Mouse (Mus musculus): Measurements from ENCODE around the gene Sema3g. TPM values are rescaled to one million over a fixed set of nuclear protein-coding genes. Genes with fewer than 3 reads are reported as not detected.

Sema3g gene
- total RNA-seq, 1 experiment: 0.22 TPM

GRCm38 (mm10) chr14:31214684-31215083 lies 3.0 kb upstream of the Sema3g start:
- no peak for DNase-seq (ENCODE audit: low read depth, low spot score)
- in situ Hi-C loops (cut with MboI; ENCODE audit: low sequenced_read_pairs in 2 of 2, unreplicated experiment in 2 of 2): no loop called here
- Histone ChIP-seq H3K36me3 (ENCODE audit: control insufficient read depth, insufficient read depth, low read length, poor library complexity, severe bottlenecking) (no peaks in the 10 kb centered on the region), H3K9ac (ENCODE audit: insufficient read depth, low read depth, low read length, poor library complexity, severe bottlenecking) (no peak overlapping the region), H3K4me1 (ENCODE audit: control insufficient read depth in 2 of 2, insufficient read depth in 2 of 2, low read length in 2 of 2, poor library complexity in 1 of 2) (peaks cover 0 to 3% of the 10 kb centered on the region in 2 experiments; a peak in 1 of 4 replicates), H3K4me3 (ENCODE audit: insufficient read depth in 1 of 2, low read depth in 1 of 2, low read length in 2 of 2, poor library complexity in 1 of 2, severe bottlenecking in 1 of 2) (no peak overlapping the region), H3K9me3 (ENCODE audit: control insufficient read depth, insufficient read depth, low read depth, low read length) (no peaks in the 10 kb centered on the region), H3K27ac (ENCODE audit: insufficient read depth, low read depth, low read length, poor library complexity, severe bottlenecking) (no peak overlapping the region)
- TF ChIP-seq CHD2 (IDR thresholded peaks at IDR 0.05; ENCODE audit: low read depth, low read length): no peak
- no peak for TF ChIP-seq ZC3H11A (IDR thresholded peaks at IDR 0.05; ENCODE audit: borderline replicate concordance, low read depth, low read length)
- TF ChIP-seq HCFC1 (IDR thresholded peaks at IDR 0.05; ENCODE audit: borderline replicate concordance, insufficient read depth, low read length): no peak
- no peak for TF ChIP-seq MAFK (IDR thresholded peaks at IDR 0.05; ENCODE audit: insufficient read depth, low read depth, low read length)
- TF ChIP-seq ZNF384 (IDR thresholded peaks at IDR 0.05; ENCODE audit: low read depth, low read length): no peak

GRCm38 (mm10) chr14:31215157-31216002 lies 2.3 kb upstream of the Sema3g start:
- no peaks in the 10 kb centered on the region for H3K36me3 ChIP-seq (ENCODE audit: control insufficient read depth, insufficient read depth, low read length, poor library complexity, severe bottlenecking)
- no peak overlapping the region for H3K4me3 ChIP-seq (ENCODE audit: insufficient read depth in 1 of 2, low read depth in 1 of 2, low read length in 2 of 2, poor library complexity in 1 of 2, severe bottlenecking in 1 of 2)
- H3K9me3 ChIP-seq (ENCODE audit: control insufficient read depth, insufficient read depth, low read depth, low read length): no peaks in the 10 kb centered on the region
- H3K4me1 ChIP-seq (ENCODE audit: control insufficient read depth in 2 of 2, insufficient read depth in 2 of 2, low read length in 2 of 2, poor library complexity in 1 of 2): peaks cover 0 to 3% of the 10 kb centered on the region in 2 experiments; a peak in 1 of 4 replicates
- H3K27ac ChIP-seq (ENCODE audit: insufficient read depth, low read depth, low read length, poor library complexity, severe bottlenecking): no peak overlapping the region
- peak overlapping the region; percentile 28; the same call in 1 of the 2 replicates for H3K9ac ChIP-seq (ENCODE audit: insufficient read depth, low read depth, low read length, poor library complexity, severe bottlenecking)
- in situ Hi-C loops (cut with MboI; ENCODE audit: low sequenced_read_pairs in 2 of 2, unreplicated experiment in 2 of 2): no loop called here
- TF ChIP-seq ZNF384 (IDR thresholded peaks at IDR 0.05; ENCODE audit: low read depth, low read length): no peak
- no peak for TF ChIP-seq ZC3H11A (IDR thresholded peaks at IDR 0.05; ENCODE audit: borderline replicate concordance, low read depth, low read length)
- no peak for TF ChIP-seq MAFK (IDR thresholded peaks at IDR 0.05; ENCODE audit: insufficient read depth, low read depth, low read length)
- no peak for TF ChIP-seq CHD2 (IDR thresholded peaks at IDR 0.05; ENCODE audit: low read depth, low read length)
- no peak for TF ChIP-seq HCFC1 (IDR thresholded peaks at IDR 0.05; ENCODE audit: borderline replicate concordance, insufficient read depth, low read length)
- DNase-seq (ENCODE audit: low read depth, low spot score): peak; percentile 63

GRCm38 (mm10) chr14:31216846-31217245 lies 814 bp upstream of the Sema3g start, which contains the start of gene Nisch:
Gene Nisch, minus strand, starts transcription at chr14:31216946.
- TF ChIP-seq MAFK (IDR thresholded peaks at IDR 0.05; ENCODE audit: insufficient read depth, low read depth, low read length) (no peak), CHD2 (IDR thresholded peaks at IDR 0.05; ENCODE audit: low read depth, low read length) (no peak), HCFC1 (IDR thresholded peaks at IDR 0.05; ENCODE audit: borderline replicate concordance, insufficient read depth, low read length) (no peak), ZNF384 (IDR thresholded peaks at IDR 0.05; ENCODE audit: low read depth, low read length) (no peak), ZC3H11A (IDR thresholded peaks at IDR 0.05; ENCODE audit: borderline replicate concordance, low read depth, low read length) (no peak)
- Histone ChIP-seq H3K27ac (ENCODE audit: insufficient read depth, low read depth, low read length, poor library complexity, severe bottlenecking) (no peak within 1 kb of the TSS), H3K9ac (ENCODE audit: insufficient read depth, low read depth, low read length, poor library complexity, severe bottlenecking) (peak within 1 kb of the TSS; percentile 28; the same call in 1 of the 2 replicates), H3K36me3 (ENCODE audit: control insufficient read depth, insufficient read depth, low read length, poor library complexity, severe bottlenecking) (no peaks in the 10 kb centered on the region), H3K4me1 (ENCODE audit: control insufficient read depth in 2 of 2, insufficient read depth in 2 of 2, low read length in 2 of 2, poor library complexity in 1 of 2) (peaks cover 0 to 3% of the 10 kb centered on the region in 2 experiments; a peak in 1 of 4 replicates), H3K9me3 (ENCODE audit: control insufficient read depth, insufficient read depth, low read depth, low read length) (no peaks in the 10 kb centered on the region), H3K4me3 (ENCODE audit: insufficient read depth in 1 of 2, low read depth in 1 of 2, low read length in 2 of 2, poor library complexity in 1 of 2, severe bottlenecking in 1 of 2) (no peak within 1 kb of the TSS)
- DNase-seq (ENCODE audit: low read depth, low spot score): no peak
- in situ Hi-C loops (cut with MboI; ENCODE audit: low sequenced_read_pairs in 2 of 2, unreplicated experiment in 2 of 2): no loop called here

GRCm38 (mm10) chr14:31226978-31227377 lies 9.3 kb downstream of the Sema3g start:
- Histone ChIP-seq H3K36me3 (ENCODE audit: control insufficient read depth, insufficient read depth, low read length, poor library complexity, severe bottlenecking) (no peaks in the 10 kb centered on the region), H3K9me3 (ENCODE audit: control insufficient read depth, insufficient read depth, low read depth, low read length) (no peaks in the 10 kb centered on the region), H3K4me1 (ENCODE audit: control insufficient read depth in 2 of 2, insufficient read depth in 2 of 2, low read length in 2 of 2, poor library complexity in 1 of 2) (peaks cover 0 to 9% of the 10 kb centered on the region in 2 experiments; a peak in 2 of 4 replicates), H3K4me3 (ENCODE audit: insufficient read depth in 1 of 2, low read depth in 1 of 2, low read length in 2 of 2, poor library complexity in 1 of 2, severe bottlenecking in 1 of 2) (no peak overlapping the region), H3K9ac (ENCODE audit: insufficient read depth, low read depth, low read length, poor library complexity, severe bottlenecking) (no peak overlapping the region), H3K27ac (ENCODE audit: insufficient read depth, low read depth, low read length, poor library complexity, severe bottlenecking) (no peak overlapping the region)
- TF ChIP-seq HCFC1 (IDR thresholded peaks at IDR 0.05; ENCODE audit: borderline replicate concordance, insufficient read depth, low read length) (no peak), MAFK (IDR thresholded peaks at IDR 0.05; ENCODE audit: insufficient read depth, low read depth, low read length) (no peak), ZNF384 (IDR thresholded peaks at IDR 0.05; ENCODE audit: low read depth, low read length) (no peak), ZC3H11A (IDR thresholded peaks at IDR 0.05; ENCODE audit: borderline replicate concordance, low read depth, low read length) (no peak), CHD2 (IDR thresholded peaks at IDR 0.05; ENCODE audit: low read depth, low read length) (no peak)
- DNase-seq (ENCODE audit: low read depth, low spot score): no peak
- in situ Hi-C loops (cut with MboI; ENCODE audit: low sequenced_read_pairs in 2 of 2, unreplicated experiment in 2 of 2): no loop called here

Data from ES-E14 (cell line).